14 mouse cellular contexts compared by ENCODE assay signal in genomic region chr11:33193695-33194094, GRCm38 (mm10). TPM values are rescaled to one million over a fixed set of nuclear protein-coding genes. Genes with fewer than 3 reads are reported as not detected.
DNase-seq lines count a peak whose midpoint lies in the region; ATAC-seq and TF ChIP-seq lines count a peak whose summit lies in the region.
"Had no signal": no experiment of that assay in that cellular context is flagged by ENCODE, and none has a peak within 500 bp of the region (broad histone marks: within the 10 kb centered on the region; RNA-seq: fewer than 3 reads in every experiment).

No protein-coding gene starts in this region.

- WGBS in lung, embryonic 14.5 days = 2% methylated on average over 10 of the region's 12 CpGs
- 0% methylated on average over 12 of the region's 12 CpGs for WGBS in embryonic facial prominence, embryonic 12.5 days
- WGBS in limb, embryonic 11.5 days = under 1% methylated on average over 12 of the region's 12 CpGs
- 1% methylated on average over 12 of the region's 12 CpGs for WGBS in stomach, embryonic 16.5 days

- H3K9ac ChIP-seq in lung, embryonic 14.5 days = no peak overlapping the region
- no peak overlapping the region for H3K9ac ChIP-seq in embryonic facial prominence, embryonic 12.5 days
- no peak overlapping the region for H3K9ac ChIP-seq in limb, embryonic 11.5 days (ENCODE audit: low read length)
- H3K9ac ChIP-seq in stomach, embryonic 16.5 days (ENCODE audit: low read length) = no peak overlapping the region
- H3K9ac ChIP-seq: liver, postnatal 0 days had no signal

- H3K4me2 ChIP-seq in lung, embryonic 14.5 days = peak overlapping the region; percentile 18; the same call in 1 of the 2 replicates
- H3K4me2 ChIP-seq in embryonic facial prominence, embryonic 12.5 days (replicated peaks) = peak overlapping the region; percentile 24
- peak overlapping the region; percentile 32; the same call in 1 of the 2 replicates for H3K4me2 ChIP-seq in limb, embryonic 11.5 days (ENCODE audit: low read depth, severe bottlenecking)
- no peak overlapping the region for H3K4me2 ChIP-seq in stomach, embryonic 16.5 days (ENCODE audit: low read depth, low read length)

- DNase-seq in lung, embryonic 14.5 days = no peak
- DNase-seq in lung, adult 18-20 months = no peak
- peak; percentile 53 for DNase-seq in limb, embryonic 11.5 days (ENCODE audit: low spot score)
- no peak for DNase-seq in layer of hippocampus, adult 2 months (ENCODE audit: low spot score in 2 of 2)
- DNase-seq: cerebellum, postnatal 36 days; heart, postnatal 4 days; liver, postnatal 0 days; thymus, postnatal 4 days had no signal

- no peak overlapping the region for H3K4me3 ChIP-seq in lung, embryonic 14.5 days (ENCODE audit: low read depth, low read length)
- peak overlapping the region; percentile 10; the same call in 1 of the 2 replicates for H3K4me3 ChIP-seq in embryonic facial prominence, embryonic 12.5 days
- H3K4me3 ChIP-seq in limb, embryonic 11.5 days (ENCODE audit: low read depth, low read length) = no peak overlapping the region
- H3K4me3 ChIP-seq in stomach, embryonic 16.5 days (replicated peaks; ENCODE audit: low read length) = 0 out of 2 replicates have a peak overlapping the region, but pooled peaks have one; percentile 4
- no peak overlapping the region for H3K4me3 ChIP-seq in layer of hippocampus, adult 2 months
- H3K4me3 ChIP-seq: myocyte had no signal

- no peaks in the 10 kb centered on the region for H3K36me3 ChIP-seq in lung, embryonic 14.5 days (ENCODE audit: insufficient read depth)
- H3K36me3 ChIP-seq in embryonic facial prominence, embryonic 12.5 days = no peaks in the 10 kb centered on the region
- no peaks in the 10 kb centered on the region for H3K36me3 ChIP-seq in limb, embryonic 11.5 days (ENCODE audit: control insufficient read depth, insufficient read depth, low read length)
- H3K36me3 ChIP-seq in stomach, embryonic 16.5 days (ENCODE audit: control insufficient read depth, insufficient read depth, low read length) = no peaks in the 10 kb centered on the region

- H3K27ac ChIP-seq in lung, embryonic 14.5 days (ENCODE audit: low read depth) = no peak overlapping the region
- H3K27ac ChIP-seq in embryonic facial prominence, embryonic 12.5 days = no peak overlapping the region
- no peak overlapping the region for H3K27ac ChIP-seq in limb, embryonic 11.5 days (replicated peaks; ENCODE audit: low read depth, low read length)
- H3K27ac ChIP-seq in stomach, embryonic 16.5 days (ENCODE audit: low read length) = no peak overlapping the region
- no peak overlapping the region for H3K27ac ChIP-seq in layer of hippocampus, adult 2 months

- H3K9me3 ChIP-seq in lung, embryonic 14.5 days (ENCODE audit: low read depth, low read length) = no peaks in the 10 kb centered on the region
- no peaks in the 10 kb centered on the region for H3K9me3 ChIP-seq in embryonic facial prominence, embryonic 12.5 days
- no peaks in the 10 kb centered on the region; the same call in 1 of the 2 replicates for H3K9me3 ChIP-seq in limb, embryonic 11.5 days (ENCODE audit: control insufficient read depth, low read length)
- peaks cover 9% of the 10 kb centered on the region; the same call in 1 of the 2 replicates for H3K9me3 ChIP-seq in stomach, embryonic 16.5 days (replicated peaks; ENCODE audit: control insufficient read depth, low read length)

- peaks cover 75% of the 10 kb centered on the region for H3K27me3 ChIP-seq in lung, embryonic 14.5 days (ENCODE audit: insufficient read depth, low read length)
- H3K27me3 ChIP-seq in embryonic facial prominence, embryonic 12.5 days = peaks cover 75% of the 10 kb centered on the region
- H3K27me3 ChIP-seq in limb, embryonic 11.5 days (ENCODE audit: control insufficient read depth, insufficient read depth, low read length) = peaks cover 58% of the 10 kb centered on the region
- H3K27me3 ChIP-seq in stomach, embryonic 16.5 days (ENCODE audit: control insufficient read depth, insufficient read depth, low read length) = peaks cover 62% of the 10 kb centered on the region

- peak; percentile 63 for ATAC-seq in lung, embryonic 14.5 days (ENCODE audit: insufficient read depth)
- ATAC-seq in embryonic facial prominence, embryonic 12.5 days (ENCODE audit: insufficient number of reproducible peaks, insufficient read depth, low FRiP score, low TSS enrichment) = 0 out of 2 replicates have a peak, but pooled peaks have one; percentile 60
- ATAC-seq in limb, embryonic 11.5 days (ENCODE audit: insufficient number of reproducible peaks, low FRiP score, low TSS enrichment, low read depth) = peak; percentile 74
- no peak for ATAC-seq in stomach, embryonic 16.5 days (ENCODE audit: insufficient read depth, low FRiP score)
- ATAC-seq in megakaryocyte progenitor cell, adult 5-6 weeks (replicated peaks; ENCODE audit: poor library complexity) = no peak
- ATAC-seq: liver, postnatal 0 days had no signal

- no peaks in the 10 kb centered on the region for H3K4me1 ChIP-seq in lung, embryonic 14.5 days (ENCODE audit: insufficient read depth)
- H3K4me1 ChIP-seq in embryonic facial prominence, embryonic 12.5 days = 0 out of 2 replicates have a peak, but pooled peaks cover 2% of the 10 kb centered on the region
- peaks cover 2% of the 10 kb centered on the region; the same call in 1 of the 2 replicates for H3K4me1 ChIP-seq in limb, embryonic 11.5 days (ENCODE audit: control insufficient read depth, insufficient read depth, low read length)
- H3K4me1 ChIP-seq in stomach, embryonic 16.5 days (ENCODE audit: control insufficient read depth, insufficient read depth, low read length) = no peaks in the 10 kb centered on the region

- TF ChIP-seq CTCF in lung, embryonic 14.5 days (IDR thresholded peaks at IDR 0.05; ENCODE audit: low read depth) = no peak
- TF ChIP-seq CTCF in layer of hippocampus, adult 2 months (conservative IDR thresholded peaks at IDR 0.05) = no peak

RNA-seq across cellular contexts. Expression of gene Tlx3, which starts 9.7 kb away (rescaled TPM):
- not detected in 2 replicates for polyA plus RNA-seq in lung, embryonic 14.5 days (2014; fragmentation: Nextera tagmentation; extraction: Ambion mirVana)
- 6.6 and 9.1 TPM in 2 replicates for polyA plus RNA-seq in embryonic facial prominence, embryonic 12.5 days (2016; fragmentation: Nextera tagmentation; extraction: Ambion mirVana)
- polyA plus RNA-seq in limb, embryonic 11.5 days (2014; fragmentation: Nextera tagmentation; extraction: Ambion mirVana) = not detected in 2 replicates
- polyA plus RNA-seq in stomach, embryonic 16.5 days (2015; fragmentation: Nextera tagmentation; extraction: Ambion mirVana) = not detected in 2 replicates
- not detected in 2 replicates for total RNA-seq in megakaryocyte progenitor cell, adult 5-6 weeks (2015)
- total RNA-seq in megakaryocyte progenitor cell, adult 5-6 weeks (2017) = not detected in 2 replicates
- total RNA-seq in layer of hippocampus, adult 2 months (2021) = not detected
- total RNA-seq: gastrocnemius, adult 18-20 months; heart, postnatal 4 days; layer of hippocampus, postnatal 14 days had no signal
- polyA plus RNA-seq: liver, postnatal 0 days; myocyte had no signal

RNA-seq across cellular contexts. Expression of gene Npm1, which starts 30.7 kb away (rescaled TPM):
- 1,275 and 1,313 TPM in 2 replicates for polyA plus RNA-seq in lung, embryonic 14.5 days (2014; fragmentation: Nextera tagmentation; extraction: Ambion mirVana)
- polyA plus RNA-seq in embryonic facial prominence, embryonic 12.5 days (2016; fragmentation: Nextera tagmentation; extraction: Ambion mirVana) = 922 and 970 TPM in 2 replicates
- 1,519 and 1,530 TPM in 2 replicates for polyA plus RNA-seq in limb, embryonic 11.5 days (2014; fragmentation: Nextera tagmentation; extraction: Ambion mirVana)
- 616 and 704 TPM in 2 replicates for polyA plus RNA-seq in stomach, embryonic 16.5 days (2015; fragmentation: Nextera tagmentation; extraction: Ambion mirVana)
- 2,919 and 2,971 TPM in 2 replicates for total RNA-seq in megakaryocyte progenitor cell, adult 5-6 weeks (2015)
- total RNA-seq in megakaryocyte progenitor cell, adult 5-6 weeks (2017) = 3,382 and 4,168 TPM in 2 replicates
- 100 to 1,000 TPM; 183 to 184 TPM for total RNA-seq in layer of hippocampus, adult 2 months (2021)

RNA-seq across cellular contexts. Expression of gene Fgf18, which starts 46.5 kb away (rescaled TPM):
- 10.8 and 10.9 TPM in 2 replicates for polyA plus RNA-seq in lung, embryonic 14.5 days (2014; fragmentation: Nextera tagmentation; extraction: Ambion mirVana)
- polyA plus RNA-seq in embryonic facial prominence, embryonic 12.5 days (2016; fragmentation: Nextera tagmentation; extraction: Ambion mirVana) = 11.5 and 17.2 TPM in 2 replicates
- polyA plus RNA-seq in limb, embryonic 11.5 days (2014; fragmentation: Nextera tagmentation; extraction: Ambion mirVana) = 12.7 and 16.8 TPM in 2 replicates
- polyA plus RNA-seq in stomach, embryonic 16.5 days (2015; fragmentation: Nextera tagmentation; extraction: Ambion mirVana) = 1.8 and 2.0 TPM in 2 replicates
- not detected in 2 replicates for total RNA-seq in megakaryocyte progenitor cell, adult 5-6 weeks (2015)
- total RNA-seq in megakaryocyte progenitor cell, adult 5-6 weeks (2017) = not detected in 2 replicates
- 1 to 10 TPM; 4.1 TPM for total RNA-seq in layer of hippocampus, adult 2 months (2021)

Comparison
In these comparisons a context has a peak if more than half of its experiments do, and no peak if none do; other contexts are left out.
1. ATAC-seq: peak in lung, embryonic 14.5 days (single experiment), embryonic facial prominence, embryonic 12.5 days (single experiment) and limb, embryonic 11.5 days (single experiment); none in stomach, embryonic 16.5 days (single experiment) and megakaryocyte progenitor cell, adult 5-6 weeks (single experiment).
2. H3K4me3 ChIP-seq: peak in embryonic facial prominence, embryonic 12.5 days (single experiment) and stomach, embryonic 16.5 days (single experiment); none in lung, embryonic 14.5 days (single experiment), limb, embryonic 11.5 days (single experiment) and layer of hippocampus, adult 2 months (single experiment).